Comparison of ENCODE assay signal across 10 mouse cellular contexts in the genomic region with DNA sequence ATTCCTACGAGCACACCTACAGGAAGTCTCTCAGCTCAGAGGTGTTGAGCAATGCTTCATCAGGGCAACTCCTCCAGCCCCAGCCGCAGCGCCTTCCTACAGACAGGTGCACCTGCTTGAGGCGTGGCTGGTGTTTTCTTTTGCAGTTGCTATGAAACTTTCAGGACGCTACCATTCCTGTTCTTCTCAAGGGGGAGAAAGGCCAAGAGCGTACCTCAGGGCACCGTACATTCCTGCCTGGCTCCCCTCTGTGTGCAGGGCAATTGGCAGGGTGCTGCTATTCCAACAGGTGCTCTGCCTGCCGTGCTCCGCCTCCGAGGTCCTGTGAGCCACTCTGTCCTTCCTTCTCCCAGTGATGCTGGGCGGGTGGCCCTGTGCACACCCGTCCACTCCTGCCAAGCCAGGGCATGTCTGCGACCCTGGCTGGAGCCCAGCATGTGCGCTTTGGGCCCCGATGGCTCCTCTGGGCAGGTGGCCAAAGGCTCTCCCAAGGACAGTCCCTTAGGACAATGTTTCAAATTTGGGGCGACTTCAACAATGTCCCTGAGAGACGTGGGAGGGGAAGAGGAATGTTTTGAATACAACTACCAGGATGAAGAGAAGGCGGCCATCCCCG.
DNase-seq lines count a peak whose midpoint lies in the region; ATAC-seq and TF ChIP-seq lines count a peak whose summit lies in the region.
"Had no signal": no experiment of that assay in that cellular context is flagged by ENCODE, and none has a peak within 500 bp of the region (broad histone marks: within the 10 kb centered on the region; RNA-seq: fewer than 3 reads in every experiment).

No protein-coding gene starts in this region.

- intact Hi-C loops in heart, postnatal 14 days (cut with DNase I) = no loop called here

- no peak for TF ChIP-seq CTCF in layer of hippocampus, adult 2 months (conservative IDR thresholded peaks at IDR 0.05)
- TF ChIP-seq CTCF in lung, adult 2 months (IDR thresholded peaks at IDR 0.05; ENCODE audit: insufficient read depth, low read length) = no peak

- H3K4me3 ChIP-seq in layer of hippocampus, adult 2 months = no peak overlapping the region; the same call in 1 of the 2 replicates
- H3K4me3 ChIP-seq in lung, adult 2 months (replicated peaks; ENCODE audit: extremely low read depth, low read depth, low read length) = peak overlapping the region; percentile 50
- no peak overlapping the region for H3K4me3 ChIP-seq in forebrain, embryonic 10.5 days
- H3K4me3 ChIP-seq: megakaryocyte, embryonic 14.5 days had no signal

- peaks cover 23% of the 10 kb centered on the region for H3K36me3 ChIP-seq in forebrain, embryonic 10.5 days (replicated peaks)

- H3K27me3 ChIP-seq in forebrain, embryonic 10.5 days (ENCODE audit: poor library complexity, severe bottlenecking) = no peaks in the 10 kb centered on the region
- H3K27me3 ChIP-seq: CH12.LX had no signal

- peak; percentile 66; the same call in 1 of the 2 replicates for ATAC-seq in cerebellum, adult (ENCODE audit: insufficient number of reproducible peaks, low FRiP score, low TSS enrichment)
- no peak; the same call in 1 of the 2 replicates for ATAC-seq in monocyte, adult 5-6 weeks (replicated peaks; ENCODE audit: insufficient number of reproducible peaks, low FRiP score, low TSS enrichment, poor library complexity, severe bottlenecking)

- H3K9me3 ChIP-seq in forebrain, embryonic 10.5 days = peaks cover 5% of the 10 kb centered on the region; the same call in 1 of the 2 replicates

- WGBS in lung, adult 2 months = 44% methylated on average over 19 of the region's 19 CpGs
- 85% methylated on average over 19 of the region's 19 CpGs for WGBS in forebrain, embryonic 10.5 days

- H3K27ac ChIP-seq in layer of hippocampus, adult 2 months = peak overlapping the region; percentile 67
- H3K27ac ChIP-seq in forebrain, embryonic 10.5 days = no peak overlapping the region

- no peak for DNase-seq in layer of hippocampus, adult 2 months (ENCODE audit: low spot score in 2 of 2)
- no peak for DNase-seq in layer of hippocampus, postnatal 36 days
- peak; percentile 80 to 86 for DNase-seq in heart, postnatal 14 days
- DNase-seq in lung, adult 2 months = peak; percentile 80
- no peak for DNase-seq in forebrain, embryonic 10.5 days (ENCODE audit: extremely low spot score, low spot score)
- no peak for DNase-seq in MN1 (ENCODE audit: low spot score)

- TF ChIP-seq POLR2A in lung, adult 2 months (IDR thresholded peaks at IDR 0.05; ENCODE audit: borderline replicate concordance, extremely low read depth, low read depth, low read length) = peak; percentile 94; the same call in 1 of the 2 replicates

- H3K4me1 ChIP-seq in lung, adult 2 months (ENCODE audit: control insufficient read depth, insufficient read depth, low read length) = peaks cover 11% of the 10 kb centered on the region
- H3K4me1 ChIP-seq in forebrain, embryonic 10.5 days = no peaks in the 10 kb centered on the region

Comparison
In these comparisons a context has a peak if more than half of its experiments do, and no peak if none do; other contexts are left out.
1. DNase-seq: peak in heart, postnatal 14 days (2 of 2) and lung, adult 2 months (single experiment); none in layer of hippocampus, adult 2 months (0 of 2), layer of hippocampus, postnatal 36 days (0 of 2), forebrain, embryonic 10.5 days (single experiment) and MN1 (single experiment).